Mouse (Mus musculus) forebrain, embryonic 16.5 days (tissue): ENCODE results near the gene Stk10. TPM values are rescaled to one million over a fixed set of nuclear protein-coding genes. Genes with fewer than 3 reads are reported as not detected.

Source experiments
- ATAC-seq: fragments of 200-750 bp; cut with Nextera tagmentation; 2 replicates; pipeline ENCODE4 v1.8.0; 2017; ENCODE audit warnings: mild to moderate bottlenecking, moderate library complexity
- H3K27ac ChIP-seq: fragments of 300-500 bp; sonication (generic); 2 replicates; pipeline ENCODE4 v1.5.1; 2014; ENCODE audit warnings: low read length, control low read depth
- H3K27me3 ChIP-seq: fragments of 300-500 bp; sonication (generic); replicated peaks from 2 replicates; pipeline ENCODE4 v1.6.1; 2014; ENCODE audit warnings: low read length; ENCODE audit not compliant: control insufficient read depth, insufficient read depth
- H3K36me3 ChIP-seq: fragments of 300-500 bp; sonication (generic); 2 replicates; pipeline ENCODE4 v1.6.1; 2014; ENCODE audit not compliant: control insufficient read depth, insufficient read depth
- H3K4me1 ChIP-seq: fragments of 300-500 bp; sonication (generic); replicated peaks from 2 replicates; pipeline ENCODE4 v1.6.1; 2014; ENCODE audit warnings: low read length; ENCODE audit not compliant: control insufficient read depth, insufficient read depth
- H3K4me2 ChIP-seq: fragments of 300-500 bp; sonication (generic); 2 replicates; pipeline ENCODE4 v1.6.1; 2014; ENCODE audit warnings: mild to moderate bottlenecking, low read length, control low read depth
- H3K4me3 ChIP-seq: fragments of 300-500 bp; sonication (generic); replicated peaks from 2 replicates; pipeline ENCODE4 v1.5.1; 2014; ENCODE audit warnings: mild to moderate bottlenecking, low read length, control low read depth
- H3K9ac ChIP-seq: fragments of 300-500 bp; sonication (generic); replicated peaks from 2 replicates; pipeline ENCODE4 v1.6.1; 2014; ENCODE audit warnings: low read depth, low read length, control low read depth
- H3K9me3 ChIP-seq: fragments of 300-500 bp; sonication (generic); 2 replicates; pipeline ENCODE4 v1.6.1; 2016; ENCODE audit warnings: low read length; ENCODE audit not compliant: control insufficient read depth
- WGBS: fragments of 180-500 bp; shearing (Covaris S2); extraction: QIAGEN DNeasy Blood & Tissue Kit; methylation state at CpG from one replicate; pipeline ENCODE4 v1.1.7; 2014; 5-methylcytosine and 5-hydroxymethylcytosine counted together
- polyA plus RNA-seq: library from polyadenylated mRNA; unstranded; fragments of >200 nt; fragmentation: Nextera tagmentation; extraction: Ambion mirVana; gene quantifications from 2 replicates; pipeline ENCODE4 v1.2.1, GENCODE M21; 2015

Gene Stk10
- polyA plus RNA-seq, 1 experiment from 2014 or later, result 2.8 TPM

GRCm38 (mm10) chr11:32545605-32546004 lies 12.5 kb downstream of the Stk10 start:
- Histone ChIP-seq H3K27me3 (no peaks in the 10 kb centered on the region), H3K4me3 (no peak overlapping the region), H3K9me3 (no peaks in the 10 kb centered on the region), H3K4me2 (no peak overlapping the region), H3K27ac (0 out of 2 replicates have a peak overlapping the region, but pooled peaks have one; percentile 20), H3K36me3 (no peaks in the 10 kb centered on the region), H3K9ac (no peak overlapping the region), H3K4me1 (peaks cover 16% of the 10 kb centered on the region)
- ATAC-seq, result 0 out of 2 replicates have a peak, but pooled peaks have one; percentile 39
- 50% methylated on average over 12 of the region's 12 CpGs for whole genome bisulfite sequencing

DNA sequence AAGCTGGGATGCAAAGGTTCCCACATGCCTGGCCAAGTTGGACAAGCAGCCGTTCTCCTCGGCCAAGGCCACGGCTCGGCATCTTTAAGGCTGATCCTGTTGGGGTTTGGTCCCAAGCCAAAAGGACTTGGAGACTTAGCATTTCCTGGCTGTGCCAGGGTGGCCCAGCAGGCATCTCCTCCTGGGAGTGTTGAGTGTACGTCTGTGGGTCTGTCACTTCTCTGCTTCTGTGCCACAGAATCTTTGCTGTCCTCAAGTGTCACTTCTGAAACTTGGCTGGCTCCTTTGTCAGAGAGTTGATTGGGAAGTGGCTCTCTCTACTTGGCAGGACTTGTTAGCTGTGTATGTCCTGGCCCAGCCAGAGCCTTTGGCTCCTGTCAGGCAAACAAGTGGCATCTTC lies 13.4 kb downstream of the Stk10 start:
- ATAC-seq, result peak; percentile 56
- H3K27ac ChIP-seq, result no peak overlapping the region

DNA sequence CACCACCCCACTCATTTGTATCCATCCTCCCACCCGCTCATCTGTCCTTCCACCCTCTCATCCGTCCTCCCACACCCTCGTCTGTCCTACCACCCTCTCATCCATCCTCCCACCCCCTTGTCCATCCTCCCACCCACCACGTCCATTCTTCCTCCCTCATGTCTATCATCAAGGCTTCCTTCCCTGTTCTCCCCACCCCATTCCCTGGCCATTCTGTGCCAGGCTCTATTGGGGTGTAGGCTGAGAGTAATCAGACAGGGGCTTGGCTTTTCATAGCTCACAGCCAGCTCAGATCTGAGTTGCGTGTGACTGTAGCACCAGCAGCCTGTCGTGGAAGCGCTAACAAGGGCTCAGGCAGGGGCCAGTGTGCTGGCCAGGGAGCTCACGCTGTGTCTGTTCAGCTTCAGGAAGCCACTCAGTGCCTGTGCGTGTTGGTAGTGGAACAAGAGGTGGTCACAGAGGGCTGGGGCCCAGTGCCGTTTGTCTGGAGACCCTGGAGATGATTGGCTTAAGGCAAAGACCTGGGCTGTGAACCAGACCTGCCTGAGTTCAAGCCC lies 14.4 kb downstream of the Stk10 start:
- WGBS, result 78% methylated on average over 10 of the region's 10 CpGs
- no peak overlapping the region for H3K9ac ChIP-seq

More for the DNA sequence above, 13.4 kb downstream of the Stk10 start:
- H3K4me1 ChIP-seq, result peaks cover 17% of the 10 kb centered on the region
- no peaks in the 10 kb centered on the region for H3K27me3 ChIP-seq
- no peak overlapping the region for H3K9ac ChIP-seq
- H3K4me2 ChIP-seq, result no peak overlapping the region
- 44% methylated on average over 5 of the region's 5 CpGs for WGBS
- no peaks in the 10 kb centered on the region for H3K9me3 ChIP-seq
- no peaks in the 10 kb centered on the region for H3K36me3 ChIP-seq
- no peak overlapping the region for H3K4me3 ChIP-seq

GRCm38 (mm10) chr11:32548240-32548639 lies 15.1 kb downstream of the Stk10 start:
- Histone ChIP-seq H3K9me3 (no peaks in the 10 kb centered on the region), H3K27me3 (no peaks in the 10 kb centered on the region), H3K9ac (no peak overlapping the region), H3K36me3 (no peaks in the 10 kb centered on the region), H3K4me2 (no peak overlapping the region), H3K4me1 (peaks cover 29% of the 10 kb centered on the region), H3K4me3 (no peak overlapping the region), H3K27ac (no peak overlapping the region)
- no peak for ATAC-seq
- 92% methylated on average over 4 of the region's 4 CpGs for WGBS

More for the DNA sequence above, 14.4 kb downstream of the Stk10 start:
- Histone ChIP-seq H3K27me3 (no peaks in the 10 kb centered on the region), H3K4me2 (no peak overlapping the region), H3K27ac (no peak overlapping the region), H3K9me3 (no peaks in the 10 kb centered on the region), H3K36me3 (no peaks in the 10 kb centered on the region), H3K4me3 (no peak overlapping the region), H3K4me1 (peaks cover 26% of the 10 kb centered on the region)
- no peak for ATAC-seq

DNA sequence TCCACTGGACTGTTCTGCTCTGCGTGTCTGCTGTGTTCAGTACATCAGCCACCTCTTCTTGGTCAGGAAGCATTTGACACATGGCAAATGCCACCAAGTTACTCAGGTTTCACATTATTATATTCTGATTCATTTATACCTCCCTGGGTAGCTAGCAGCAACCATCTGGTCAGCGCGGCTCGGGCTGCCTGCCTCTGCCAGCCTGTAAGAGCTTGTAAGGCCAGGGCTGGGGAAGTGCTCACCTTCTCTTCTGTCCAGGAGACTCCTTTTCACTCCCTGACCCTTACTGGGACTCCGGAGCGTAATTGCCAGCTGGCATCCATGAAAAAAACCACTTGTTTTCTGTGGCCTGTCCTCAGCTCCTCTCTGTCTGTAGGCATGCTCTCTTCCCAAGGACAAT lies 16.1 kb downstream of the Stk10 start:
- Histone ChIP-seq H3K4me2 (no peak overlapping the region), H3K27me3 (no peaks in the 10 kb centered on the region), H3K9me3 (no peaks in the 10 kb centered on the region), H3K4me1 (peaks cover 29% of the 10 kb centered on the region), H3K4me3 (no peak overlapping the region), H3K27ac (no peak overlapping the region), H3K9ac (no peak overlapping the region), H3K36me3 (no peaks in the 10 kb centered on the region)
- WGBS, result 66% methylated on average over 6 of the region's 6 CpGs
- ATAC-seq, result no peak

- H3K9me3 ChIP-seq, result no peaks in the 10 kb centered on the region
- H3K4me1 ChIP-seq, result peaks cover 29% of the 10 kb centered on the region
- 50% methylated on average over 4 of the region's 4 CpGs for WGBS
- no peak for ATAC-seq
- no peaks in the 10 kb centered on the region for H3K27me3 ChIP-seq
- no peaks in the 10 kb centered on the region for H3K36me3 ChIP-seq
- no peak overlapping the region for H3K4me3 ChIP-seq
- H3K4me2 ChIP-seq, result no peak overlapping the region
- H3K27ac ChIP-seq, result no peak overlapping the region
- no peak overlapping the region for H3K9ac ChIP-seq
Observed at GRCm38 (mm10) chr11:32550102-32550501, 17.0 kb downstream of the Stk10 start.

DNA sequence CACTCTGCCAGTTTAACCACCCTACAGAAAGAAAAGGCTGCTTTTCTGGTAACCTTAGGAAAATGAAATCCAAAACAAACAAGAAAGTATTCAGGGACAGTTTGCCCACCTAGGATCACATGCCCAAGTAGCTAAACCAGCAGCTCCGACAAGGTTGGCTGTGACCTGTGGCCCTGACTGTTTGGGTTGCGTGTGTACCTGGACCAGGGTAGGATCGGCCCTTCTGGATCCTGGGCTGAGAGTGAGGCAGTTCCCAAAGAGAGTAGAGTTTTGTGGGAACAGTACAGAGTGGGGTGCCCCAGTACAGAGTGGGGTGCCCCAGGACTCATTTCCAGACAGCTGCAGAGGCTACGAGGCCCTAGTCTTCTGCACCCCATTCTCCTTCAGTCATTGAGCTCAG lies 18.0 kb downstream of the Stk10 start:
- Histone ChIP-seq H3K4me3 (no peak overlapping the region), H3K4me2 (no peak overlapping the region), H3K27me3 (no peaks in the 10 kb centered on the region), H3K36me3 (no peaks in the 10 kb centered on the region), H3K9me3 (no peaks in the 10 kb centered on the region), H3K9ac (no peak overlapping the region), H3K27ac (no peak overlapping the region), H3K4me1 (peaks cover 21% of the 10 kb centered on the region)
- ATAC-seq, result no peak
- WGBS, result 91% methylated on average over 4 of the region's 4 CpGs

DNA sequence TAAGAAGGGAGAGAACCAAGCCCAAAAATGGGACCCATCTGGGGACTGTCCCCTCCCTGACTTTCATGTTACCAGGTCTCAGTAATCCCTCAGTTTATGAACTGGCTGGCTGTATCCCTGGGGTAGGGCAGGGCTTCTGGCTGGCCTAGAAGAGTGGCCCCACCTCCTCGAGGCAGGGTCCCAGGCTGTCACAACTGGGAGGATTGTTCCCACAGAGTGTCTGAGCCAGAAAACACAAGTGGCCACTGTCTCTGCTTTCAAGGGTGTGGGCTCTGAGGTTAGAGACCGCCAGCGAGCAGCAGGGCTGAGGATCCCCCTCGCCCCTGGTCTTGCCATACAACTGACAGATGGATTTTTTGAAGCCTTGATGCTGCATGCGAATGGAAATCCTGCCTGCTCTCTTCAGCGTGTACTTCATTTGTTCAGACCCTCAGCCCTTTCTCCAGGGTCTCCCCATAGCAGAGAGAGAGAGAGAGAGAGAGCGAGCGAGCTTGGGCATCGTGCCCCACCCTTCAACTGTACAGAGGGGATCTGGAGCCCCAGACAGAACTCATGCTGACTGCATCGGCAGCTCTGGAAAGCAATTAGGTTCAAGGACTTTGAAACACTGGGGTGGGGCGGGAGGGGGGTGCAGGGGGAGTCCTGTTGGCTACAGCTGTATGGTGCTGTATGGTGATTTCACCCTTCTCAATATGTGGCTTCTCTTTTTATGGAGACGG lies 18.6 kb downstream of the Stk10 start:
- no peak overlapping the region for H3K4me2 ChIP-seq

DNA sequence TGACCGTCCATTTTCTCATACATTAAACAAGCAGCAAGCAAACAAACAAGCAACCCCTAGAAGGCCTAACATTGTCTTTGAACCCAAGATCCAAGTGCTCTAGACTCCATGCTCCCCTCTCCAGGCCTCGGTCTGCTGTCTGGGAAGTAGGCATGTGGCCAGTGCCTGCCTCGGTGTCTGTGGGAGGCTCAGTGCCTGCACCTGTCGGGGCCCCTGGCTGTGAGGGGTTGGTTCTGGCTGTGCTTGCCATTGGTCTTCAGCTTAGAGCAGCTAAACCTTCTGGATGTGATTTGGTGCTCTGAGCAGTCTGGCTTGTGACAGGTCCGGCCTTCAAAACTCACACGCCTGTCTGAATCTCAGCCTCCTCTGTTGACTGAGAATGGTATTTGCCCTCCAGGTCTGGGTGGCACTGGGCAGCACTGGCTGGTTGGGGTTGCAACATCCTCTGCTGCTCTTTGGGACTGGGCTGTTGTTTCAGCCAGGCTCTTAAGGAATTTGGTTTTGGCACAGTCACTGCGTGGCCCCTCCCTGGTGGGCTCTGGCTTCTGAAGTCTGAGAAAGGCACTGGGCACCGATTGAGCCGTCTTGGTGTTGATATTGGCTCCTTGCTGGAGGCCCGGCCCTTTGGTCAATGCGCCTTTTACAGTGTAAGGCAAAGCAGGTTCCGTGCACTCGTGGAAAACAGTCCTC lies 19.4 kb downstream of the Stk10 start:
- Histone ChIP-seq H3K9me3 (no peaks in the 10 kb centered on the region), H3K27me3 (no peaks in the 10 kb centered on the region), H3K9ac (no peak overlapping the region), H3K36me3 (no peaks in the 10 kb centered on the region), H3K4me1 (peaks cover 14% of the 10 kb centered on the region), H3K27ac (no peak overlapping the region), H3K4me3 (no peak overlapping the region), H3K4me2 (no peak overlapping the region)
- WGBS, result 62% methylated on average over 13 of the region's 13 CpGs
- ATAC-seq, result no peak

More for the DNA sequence above, 18.6 kb downstream of the Stk10 start:
- no peak overlapping the region for H3K9ac ChIP-seq
- peak; percentile 76 for ATAC-seq
- WGBS, result 33% methylated on average over 12 of the region's 12 CpGs
- H3K9me3 ChIP-seq, result no peaks in the 10 kb centered on the region
- no peak overlapping the region for H3K27ac ChIP-seq
- H3K36me3 ChIP-seq, result no peaks in the 10 kb centered on the region
- peaks cover 15% of the 10 kb centered on the region for H3K4me1 ChIP-seq
- no peaks in the 10 kb centered on the region for H3K27me3 ChIP-seq
- no peak overlapping the region for H3K4me3 ChIP-seq
